Mouse (Mus musculus) intestine, postnatal 0 days (tissue): Measurements from ENCODE around the gene Rex1bd. TPM values are rescaled to one million over a fixed set of nuclear protein-coding genes. Genes with fewer than 3 reads are reported as not detected.

ENCODE experiments used
- ATAC-seq: fragments of 200-750 bp; cut with Nextera tagmentation; 2 replicates; pipeline ENCODE4 v1.8.0; 2017; ENCODE audit warnings: mild to moderate bottlenecking, moderate TSS enrichment, moderate library complexity
- H3K27ac ChIP-seq: fragments of 300-500 bp; sonication (generic); 2 replicates; pipeline ENCODE4 v1.5.1; 2014; ENCODE audit warnings: mild to moderate bottlenecking, low read depth, low read length, moderate library complexity
- H3K27me3 ChIP-seq: fragments of 300-500 bp; sonication (generic); replicated peaks from 2 replicates; pipeline ENCODE4 v1.6.1; 2014; ENCODE audit warnings: low read length, mixed read lengths; ENCODE audit not compliant: control insufficient read depth, insufficient read depth
- H3K36me3 ChIP-seq: fragments of 300-500 bp; sonication (generic); 2 replicates; pipeline ENCODE4 v1.6.1; 2014; ENCODE audit warnings: mild to moderate bottlenecking, moderate library complexity; ENCODE audit not compliant: control insufficient read depth, insufficient read depth
- H3K4me1 ChIP-seq: fragments of 300-500 bp; sonication (generic); replicated peaks from 2 replicates; pipeline ENCODE4 v1.6.1; 2014; ENCODE audit warnings: antibody characterized with exemption, low read length, mixed read lengths; ENCODE audit not compliant: control insufficient read depth, insufficient read depth
- H3K4me2 ChIP-seq: fragments of 300-500 bp; sonication (generic); replicated peaks from 2 replicates; pipeline ENCODE4 v1.6.1; 2014; ENCODE audit warnings: low read depth, mild to moderate bottlenecking, moderate library complexity
- H3K4me3 ChIP-seq: fragments of 300-500 bp; sonication (generic); 2 replicates; pipeline ENCODE4 v1.5.1; 2014; ENCODE audit warnings: low read depth, low read length
- H3K9ac ChIP-seq: fragments of 300-500 bp; sonication (generic); 2 replicates; pipeline ENCODE4 v1.6.1; 2014; ENCODE audit warnings: mild to moderate bottlenecking, low read depth, low read length
- H3K9me3 ChIP-seq: fragments of 300-500 bp; sonication (generic); 2 replicates; pipeline ENCODE4 v1.6.1; 2016; ENCODE audit warnings: mixed run types; ENCODE audit not compliant: control insufficient read depth
- CTCF ChIP-seq: sonication (generic); IDR thresholded peaks from 2 replicates; pipeline ENCODE4 v1.5.1; 2016; ENCODE audit warnings: low read depth, mild to moderate bottlenecking, control low read depth, antibody characterized with exemption, moderate library complexity
- WGBS: fragments of 180-500 bp; shearing (Covaris S2); extraction: QIAGEN DNeasy Blood & Tissue Kit; methylation state at CpG from one replicate; pipeline ENCODE4 v1.1.7; 2014; 5-methylcytosine and 5-hydroxymethylcytosine counted together
- polyA plus RNA-seq: library from polyadenylated mRNA; unstranded; fragments of >200 nt; fragmentation: Nextera tagmentation; extraction: Ambion mirVana; gene quantifications from 2 replicates; pipeline ENCODE4 v1.2.1, GENCODE M21; 2015

Gene Rex1bd
- polyA plus RNA-seq, 1 experiment from 2014 or later = 148 TPM

DNA sequence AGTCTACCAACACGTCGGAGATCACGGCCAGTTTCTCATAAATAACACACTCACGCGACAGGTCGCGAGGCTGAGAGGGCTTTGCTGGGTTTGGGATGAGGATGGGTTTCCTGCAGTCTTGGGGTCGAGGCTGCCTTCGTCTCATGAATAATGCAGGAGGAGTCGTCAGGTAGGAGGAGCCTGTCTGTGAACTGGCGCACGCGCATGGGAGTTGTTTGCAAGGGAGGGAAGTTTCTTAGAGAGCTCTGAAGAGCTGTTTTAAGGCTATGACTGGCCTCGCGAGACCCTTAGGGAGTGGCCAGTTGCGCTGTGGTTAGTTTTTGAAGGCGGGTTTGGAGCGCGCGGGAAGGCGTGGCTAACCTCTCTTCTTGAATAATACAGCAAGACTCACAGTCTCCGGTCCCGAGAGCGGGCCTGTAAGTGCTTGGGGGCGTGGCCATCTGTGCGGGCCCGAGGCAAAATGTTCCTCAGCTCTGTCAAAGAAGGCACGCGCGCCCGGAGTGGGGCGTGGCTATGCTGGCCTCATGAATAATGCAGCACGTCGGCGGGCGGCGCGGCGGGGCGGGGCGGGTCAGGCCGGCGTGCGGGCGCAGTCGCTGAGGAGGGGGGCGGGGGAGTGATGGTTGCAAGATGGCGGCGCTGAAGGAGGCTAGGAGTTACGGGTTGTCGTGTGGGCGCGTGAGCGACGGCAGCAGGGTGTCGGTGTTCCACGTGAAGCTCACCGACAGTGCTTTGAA lies 32.7 kb upstream of the Rex1bd start, which contains the start of gene Ell:
Ell (plus strand) TSS at position 381 of the 737 bp plus-strand sequence.
- Histone ChIP-seq H3K4me3 (peak within 1 kb of the TSS; percentile 82), H3K9me3 (no peaks in the 10 kb centered on the region), H3K4me2 (peak within 1 kb of the TSS; percentile 91), H3K9ac (peak within 1 kb of the TSS; percentile 84), H3K36me3 (peaks cover 25% of the 10 kb centered on the region), H3K27me3 (no peaks in the 10 kb centered on the region), H3K27ac (peak within 1 kb of the TSS; percentile 91), H3K4me1 (peaks cover 7% of the 10 kb centered on the region)
- peak; percentile 88 for ATAC-seq
- WGBS = under 1% methylated on average over 57 of the region's 58 CpGs
- TF ChIP-seq CTCF = 0 out of 2 replicates have a peak, but pooled peaks have one; percentile 7

DNA sequence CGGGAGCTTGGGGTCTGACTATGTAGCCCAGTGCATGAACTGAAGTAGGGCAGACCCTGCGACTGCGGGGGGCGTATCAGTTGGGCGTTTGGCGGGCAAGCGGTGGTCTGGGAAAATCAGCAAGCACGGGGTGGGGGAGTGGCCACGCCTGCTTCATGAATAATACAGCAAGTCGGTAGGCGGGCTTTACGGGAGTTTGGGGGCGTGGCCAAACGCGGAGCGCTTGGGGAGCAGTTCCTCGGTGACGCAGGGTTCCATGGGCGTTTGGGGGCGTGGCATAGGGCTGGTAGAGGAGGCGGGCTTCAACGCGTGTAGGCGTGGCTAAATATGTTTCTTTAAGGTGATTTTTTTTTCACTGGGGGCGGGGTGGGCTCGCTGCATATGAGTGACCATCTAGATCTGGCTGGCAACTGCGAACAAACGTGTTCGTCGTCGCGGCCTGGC lies 32.1 kb upstream of the Rex1bd start:
- under 1% methylated on average over 32 of the region's 32 CpGs for WGBS
- H3K9ac ChIP-seq = peak overlapping the region; percentile 84
- TF ChIP-seq CTCF = no peak
- peaks cover 31% of the 10 kb centered on the region for H3K36me3 ChIP-seq
- H3K9me3 ChIP-seq = no peaks in the 10 kb centered on the region
- no peaks in the 10 kb centered on the region for H3K27me3 ChIP-seq
- H3K4me3 ChIP-seq = peak overlapping the region; percentile 82
- H3K4me1 ChIP-seq = peaks cover 1% of the 10 kb centered on the region
- peak overlapping the region; percentile 91 for H3K27ac ChIP-seq
- H3K4me2 ChIP-seq = peak overlapping the region; percentile 91
- peak; percentile 64 for ATAC-seq

DNA sequence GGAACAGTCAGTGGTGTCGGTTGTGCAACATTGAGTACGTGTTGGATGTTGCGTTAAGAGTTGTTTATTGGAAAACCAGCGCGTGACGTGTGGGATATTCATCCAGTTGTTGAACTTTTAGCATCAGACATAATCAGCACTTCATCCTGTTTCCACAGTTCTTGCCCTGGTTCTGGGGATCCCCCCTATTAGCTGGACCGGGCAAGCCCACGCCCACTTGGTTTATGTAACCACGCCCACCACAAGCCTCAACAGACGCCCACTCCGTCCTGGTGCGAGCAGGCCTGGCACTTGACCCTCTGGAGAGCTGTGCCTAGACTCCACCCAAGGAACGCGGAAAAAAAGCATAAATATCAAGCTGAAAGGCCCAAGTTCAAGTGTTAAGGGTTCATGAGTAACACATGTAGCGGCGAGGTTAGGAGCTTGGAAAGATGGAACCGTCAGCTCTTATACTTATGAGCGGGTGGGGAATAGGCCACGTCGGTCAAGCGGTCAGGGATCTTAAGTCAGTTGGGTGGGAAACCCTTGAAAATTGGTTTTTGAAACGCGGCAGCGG lies 31.6 kb upstream of the Rex1bd start:
- peak overlapping the region; percentile 84 for H3K9ac ChIP-seq
- H3K4me3 ChIP-seq = peak overlapping the region; percentile 82
- H3K36me3 ChIP-seq = peaks cover 35% of the 10 kb centered on the region
- 5% methylated on average over 24 of the region's 24 CpGs for WGBS
- peak overlapping the region; percentile 91 for H3K4me2 ChIP-seq
- peak overlapping the region; percentile 91 for H3K27ac ChIP-seq
- ATAC-seq = peak; percentile 22
- TF ChIP-seq CTCF = no peak
- no peaks in the 10 kb centered on the region for H3K9me3 ChIP-seq
- no peaks in the 10 kb centered on the region; the same call in 1 of the 2 replicates for H3K4me1 ChIP-seq
- H3K27me3 ChIP-seq = no peaks in the 10 kb centered on the region

DNA sequence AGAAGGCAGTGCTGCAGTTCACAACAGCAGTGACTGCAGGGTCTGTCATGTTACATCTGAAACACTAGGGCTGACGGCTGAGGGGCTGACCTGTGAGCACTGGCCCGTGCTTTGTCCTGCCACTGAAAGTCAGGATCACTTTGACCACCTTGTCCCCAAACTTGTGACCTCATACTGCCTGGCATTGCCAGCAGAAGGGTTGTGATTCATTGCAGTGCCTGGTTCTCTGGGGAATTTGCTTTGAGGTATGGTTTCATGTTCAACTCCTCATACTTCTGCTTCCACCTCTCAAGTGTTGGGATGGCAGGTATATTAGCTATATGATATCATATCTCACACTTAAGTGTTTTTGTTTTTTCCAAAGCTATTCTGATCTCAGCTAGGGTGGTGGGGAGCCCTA lies 29.1 kb upstream of the Rex1bd start:
- H3K9me3 ChIP-seq = no peaks in the 10 kb centered on the region
- ATAC-seq = no peak
- no peak overlapping the region for H3K27ac ChIP-seq
- 96% methylated on average over 2 of the region's 2 CpGs for WGBS
- no peaks in the 10 kb centered on the region for H3K27me3 ChIP-seq
- no peak for TF ChIP-seq CTCF
- H3K4me2 ChIP-seq = no peak overlapping the region
- H3K36me3 ChIP-seq = peaks cover 59% of the 10 kb centered on the region
- H3K9ac ChIP-seq = no peak overlapping the region
- no peaks in the 10 kb centered on the region; the same call in 1 of the 2 replicates for H3K4me1 ChIP-seq
- H3K4me3 ChIP-seq = no peak overlapping the region

DNA sequence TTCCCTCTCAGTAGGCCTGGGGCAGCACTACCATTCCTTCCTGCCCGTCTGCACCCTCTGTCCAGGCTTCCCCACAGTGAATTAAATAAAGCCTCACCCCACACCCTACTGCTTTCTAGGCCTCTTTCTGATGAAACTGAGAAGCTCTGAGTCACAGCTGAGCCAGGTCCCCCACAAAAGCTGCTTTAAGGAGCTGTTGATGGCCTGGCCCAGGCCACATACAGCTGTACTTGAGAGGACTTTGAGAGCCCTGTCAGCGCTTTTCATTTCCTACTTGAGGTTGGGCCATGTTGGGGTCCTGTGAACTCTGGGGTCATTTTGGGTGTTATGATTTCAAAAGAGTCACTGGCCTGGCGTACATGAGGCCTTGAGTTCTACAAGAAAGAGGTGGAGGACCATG lies 28.7 kb upstream of the Rex1bd start:
- no peak for ATAC-seq
- Histone ChIP-seq H3K4me3 (no peak overlapping the region), H3K36me3 (peaks cover 64% of the 10 kb centered on the region), H3K27ac (0 out of 2 replicates have a peak overlapping the region, but pooled peaks have one; percentile 4), H3K9ac (no peak overlapping the region), H3K4me1 (no peaks in the 10 kb centered on the region), H3K4me2 (no peak overlapping the region), H3K27me3 (no peaks in the 10 kb centered on the region), H3K9me3 (no peaks in the 10 kb centered on the region)
- TF ChIP-seq CTCF = no peak
- 87% methylated on average over 3 of the region's 3 CpGs for WGBS

DNA sequence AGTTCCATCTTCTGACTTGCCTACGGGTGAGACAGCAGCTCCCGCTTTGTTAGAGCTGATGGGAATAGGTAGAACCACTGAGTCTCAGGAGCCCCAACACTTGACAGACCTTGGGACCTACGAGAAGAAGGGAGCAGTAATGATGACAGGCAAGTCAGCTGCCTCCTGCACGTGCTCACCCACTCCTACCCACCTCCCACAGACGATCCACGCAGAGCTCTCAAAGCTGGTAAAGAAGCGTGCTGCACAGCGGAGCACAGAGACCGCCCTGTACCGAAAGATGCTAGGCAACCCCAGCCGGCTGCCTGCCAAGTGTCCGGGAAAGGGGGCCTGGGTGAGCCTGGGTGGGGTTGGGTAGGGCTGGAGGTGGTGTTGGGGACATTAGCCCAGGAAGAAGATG lies 27.7 kb upstream of the Rex1bd start:
- H3K9me3 ChIP-seq = no peaks in the 10 kb centered on the region
- H3K4me2 ChIP-seq = no peak overlapping the region
- no peak overlapping the region for H3K4me3 ChIP-seq
- TF ChIP-seq CTCF = no peak
- ATAC-seq = no peak
- no peaks in the 10 kb centered on the region for H3K4me1 ChIP-seq
- WGBS = 93% methylated on average over 12 of the region's 12 CpGs
- no peak overlapping the region for H3K9ac ChIP-seq
- H3K36me3 ChIP-seq = peaks cover 64% of the 10 kb centered on the region
- no peaks in the 10 kb centered on the region for H3K27me3 ChIP-seq
- H3K27ac ChIP-seq = 0 out of 2 replicates have a peak overlapping the region, but pooled peaks have one; percentile 4
